Mouse (Mus musculus): ENCODE measurements around the gene Hoxd13. TPM values are rescaled to one million over a fixed set of nuclear protein-coding genes. Genes with fewer than 3 reads are reported as not detected.

Gene Hoxd13
- polyA plus RNA-seq, 1 experiment from 2014 or later, result not detected

- Histone ChIP-seq H3K4me3 (replicated peaks; ENCODE audit: low read depth, low read length) (peak overlapping the region; percentile 23), H3K36me3 (ENCODE audit: insufficient read depth, low read length) (no peaks in the 10 kb centered on the region), H3K27ac (no peak overlapping the region), H3K27me3 (ENCODE audit: insufficient read depth, low read length) (peaks cover 58% of the 10 kb centered on the region), H3K9ac (ENCODE audit: low read depth, low read length) (no peak overlapping the region), H3K4me2 (ENCODE audit: low read length) (peak overlapping the region; percentile 58), H3K9me3 (replicated peaks; ENCODE audit: low read length) (no peaks in the 10 kb centered on the region), H3K4me1 (replicated peaks; ENCODE audit: insufficient read depth, low read length) (peaks cover 29% of the 10 kb centered on the region)
- DNase-seq (ENCODE audit: low spot score) (peak; percentile 83), ATAC-seq (replicated peaks; ENCODE audit: low FRiP score, low read depth) (peak; percentile 29; the same call in 1 of the 2 replicates)
- TF ChIP-seq CTCF (IDR thresholded peaks at IDR 0.05; ENCODE audit: low read depth), result peak; percentile 80
- 10% methylated on average over 40 of the region's 40 CpGs for WGBS
Observed at GRCm38 (mm10) chr2:74672481-74673362, 4.6 kb downstream of the Hoxd13 start.

DNA sequence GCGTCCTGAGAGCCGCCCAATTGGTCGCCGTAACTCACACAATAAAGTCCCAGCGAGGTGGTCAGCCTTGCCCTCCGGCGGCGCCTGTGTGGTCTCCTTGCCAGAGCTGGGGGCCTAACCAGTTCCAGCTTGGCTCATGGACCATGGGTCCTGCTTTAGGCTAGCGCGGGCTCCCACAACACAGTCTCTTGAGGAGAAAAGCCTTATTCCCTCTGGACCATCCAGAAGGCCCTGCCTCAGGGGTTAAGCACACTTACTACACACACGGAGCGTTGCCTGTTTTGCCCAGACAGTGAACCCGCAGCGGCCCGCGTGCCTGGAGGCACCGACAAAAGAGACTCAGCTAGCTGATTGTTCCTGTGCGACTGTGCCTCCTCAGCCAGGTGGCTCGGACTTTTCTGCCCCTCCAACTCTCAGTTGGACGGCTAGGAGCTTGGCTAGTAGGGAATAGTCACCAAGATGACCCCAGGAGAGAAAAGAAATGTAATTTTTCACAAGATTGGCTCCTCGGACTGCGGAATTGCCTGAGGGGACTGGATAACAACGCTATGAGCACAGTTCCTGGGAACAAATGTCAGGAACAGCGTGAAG, 5.8 kb downstream of the Hoxd13 start:
- no peak overlapping the region for H3K9ac ChIP-seq (ENCODE audit: low read depth, low read length)
- no peak overlapping the region for H3K4me3 ChIP-seq (replicated peaks; ENCODE audit: low read depth, low read length)
- H3K27ac ChIP-seq, result no peak overlapping the region
- no peaks in the 10 kb centered on the region for H3K36me3 ChIP-seq (ENCODE audit: insufficient read depth, low read length)
- H3K4me1 ChIP-seq (replicated peaks; ENCODE audit: insufficient read depth, low read length), result peaks cover 18% of the 10 kb centered on the region
- DNase-seq (ENCODE audit: low spot score), result no peak
- no peaks in the 10 kb centered on the region for H3K9me3 ChIP-seq (replicated peaks; ENCODE audit: low read length)
- 20% methylated on average over 24 of the region's 24 CpGs for WGBS
- TF ChIP-seq CTCF (IDR thresholded peaks at IDR 0.05; ENCODE audit: low read depth), result no peak
- no peak for ATAC-seq (replicated peaks; ENCODE audit: low FRiP score, low read depth)
- no peak overlapping the region for H3K4me2 ChIP-seq (ENCODE audit: low read length)
- H3K27me3 ChIP-seq (ENCODE audit: insufficient read depth, low read length), result peaks cover 46% of the 10 kb centered on the region

- no peaks in the 10 kb centered on the region for H3K9me3 ChIP-seq (replicated peaks; ENCODE audit: low read length)
- peaks cover 18% of the 10 kb centered on the region for H3K4me1 ChIP-seq (replicated peaks; ENCODE audit: insufficient read depth, low read length)
- TF ChIP-seq CTCF (IDR thresholded peaks at IDR 0.05; ENCODE audit: low read depth), result no peak
- H3K4me2 ChIP-seq (ENCODE audit: low read length), result peak within 1 kb of the TSS; percentile 45
- no peak within 1 kb of the TSS for H3K9ac ChIP-seq (ENCODE audit: low read depth, low read length)
- peaks cover 35% of the 10 kb centered on the region for H3K27me3 ChIP-seq (ENCODE audit: insufficient read depth, low read length)
- 12% methylated on average over 47 of the region's 47 CpGs for WGBS
- no peaks in the 10 kb centered on the region for H3K36me3 ChIP-seq (ENCODE audit: insufficient read depth, low read length)
- H3K27ac ChIP-seq, result peak within 1 kb of the TSS; percentile 37; the same call in 1 of the 2 replicates
- H3K4me3 ChIP-seq (replicated peaks; ENCODE audit: low read depth, low read length), result peak within 1 kb of the TSS; percentile 5
- DNase-seq (ENCODE audit: low spot score) (no peak), ATAC-seq (replicated peaks; ENCODE audit: low FRiP score, low read depth) (peak; percentile 27; the same call in 1 of the 2 replicates)
Observed at GRCm38 (mm10) chr2:74674881-74675665, 7.0 kb downstream of the Hoxd13 start, which contains the start of gene Hoxd12. Gene Hoxd12, plus strand, starts transcription at chr2:74675013.

DNA sequence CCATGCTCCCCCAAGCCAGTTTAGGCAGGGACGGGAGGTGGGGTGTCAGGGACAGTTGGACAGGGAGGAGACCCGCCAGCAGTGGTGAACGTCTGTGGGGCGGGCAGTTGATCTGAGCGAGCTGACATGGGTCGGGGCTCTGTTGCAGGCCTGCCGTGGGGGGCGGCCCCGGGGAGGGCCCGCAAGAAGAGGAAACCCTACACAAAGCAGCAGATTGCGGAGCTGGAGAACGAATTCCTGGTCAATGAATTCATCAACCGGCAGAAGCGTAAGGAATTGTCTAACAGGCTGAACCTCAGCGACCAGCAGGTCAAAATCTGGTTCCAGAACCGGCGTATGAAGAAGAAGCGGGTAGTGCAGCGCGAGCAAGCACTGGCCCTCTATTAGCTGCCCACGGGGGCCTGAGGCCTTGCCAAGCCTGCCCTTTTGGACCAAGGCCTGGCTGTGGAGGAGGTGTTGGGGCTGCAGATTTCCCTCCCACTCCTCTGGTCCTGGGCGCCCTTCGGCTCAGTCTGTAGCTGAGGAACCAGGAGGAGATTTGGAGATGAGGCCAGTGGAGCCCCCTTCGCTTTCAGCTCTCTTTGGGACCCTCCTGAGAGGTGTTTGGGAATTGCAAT, 7.7 kb downstream of the Hoxd13 start:
- 25% methylated on average over 24 of the region's 24 CpGs for WGBS
- no peaks in the 10 kb centered on the region for H3K36me3 ChIP-seq (ENCODE audit: insufficient read depth, low read length)
- peaks cover 18% of the 10 kb centered on the region for H3K4me1 ChIP-seq (replicated peaks; ENCODE audit: insufficient read depth, low read length)
- peak overlapping the region; percentile 45 for H3K4me2 ChIP-seq (ENCODE audit: low read length)
- H3K27ac ChIP-seq, result peak overlapping the region; percentile 37; the same call in 1 of the 2 replicates
- no peak overlapping the region for H3K9ac ChIP-seq (ENCODE audit: low read depth, low read length)
- DNase-seq (ENCODE audit: low spot score), result no peak
- TF ChIP-seq CTCF (IDR thresholded peaks at IDR 0.05; ENCODE audit: low read depth), result no peak
- no peak overlapping the region; the same call in 1 of the 2 replicates for H3K4me3 ChIP-seq (replicated peaks; ENCODE audit: low read depth, low read length)
- H3K27me3 ChIP-seq (ENCODE audit: insufficient read depth, low read length), result peaks cover 33% of the 10 kb centered on the region
- ATAC-seq (replicated peaks; ENCODE audit: low FRiP score, low read depth), result no peak
- H3K9me3 ChIP-seq (replicated peaks; ENCODE audit: low read length), result no peaks in the 10 kb centered on the region

GRCm38 (mm10) chr2:74676376-74677052, 8.4 kb downstream of the Hoxd13 start:
- H3K27ac ChIP-seq, result 0 out of 2 replicates have a peak overlapping the region, but pooled peaks have one; percentile 31
- peak; percentile 90 for DNase-seq (ENCODE audit: low spot score)
- 31% methylated on average over 9 of the region's 9 CpGs for WGBS
- H3K4me3 ChIP-seq (replicated peaks; ENCODE audit: low read depth, low read length), result no peak overlapping the region
- ATAC-seq (replicated peaks; ENCODE audit: low FRiP score, low read depth), result 0 out of 2 replicates have a peak, but pooled peaks have one; percentile 10
- no peaks in the 10 kb centered on the region for H3K9me3 ChIP-seq (replicated peaks; ENCODE audit: low read length)
- H3K4me2 ChIP-seq (ENCODE audit: low read length), result no peak overlapping the region
- H3K27me3 ChIP-seq (ENCODE audit: insufficient read depth, low read length), result peaks cover 27% of the 10 kb centered on the region
- TF ChIP-seq CTCF (IDR thresholded peaks at IDR 0.05; ENCODE audit: low read depth), result no peak
- H3K4me1 ChIP-seq (replicated peaks; ENCODE audit: insufficient read depth, low read length), result peaks cover 18% of the 10 kb centered on the region
- no peaks in the 10 kb centered on the region for H3K36me3 ChIP-seq (ENCODE audit: insufficient read depth, low read length)
- H3K9ac ChIP-seq (ENCODE audit: low read depth, low read length), result no peak overlapping the region

Measured in kidney, postnatal 0 days (tissue).